Mouse (Mus musculus) kidney, adult 2 months (tissue): Measurements from ENCODE around the gene Wbp2.

Source experiments
- CTCF ChIP-seq: fragments of 200-500 bp; conservative IDR thresholded peaks from 2 replicates; pipeline ENCODE4 v1.5.1; 2011; ENCODE audit warnings: low read depth, mild to moderate bottlenecking, control low read depth, low read length, moderate library complexity, mixed read lengths; ENCODE audit not compliant: insufficient read depth, insufficient read length
- POLR2A ChIP-seq: fragments of 200-500 bp; IDR thresholded peaks from one replicate; pipeline ENCODE4 v1.6.1; 2011; ENCODE audit warnings: low read depth, low read length, control low read depth

DNA sequence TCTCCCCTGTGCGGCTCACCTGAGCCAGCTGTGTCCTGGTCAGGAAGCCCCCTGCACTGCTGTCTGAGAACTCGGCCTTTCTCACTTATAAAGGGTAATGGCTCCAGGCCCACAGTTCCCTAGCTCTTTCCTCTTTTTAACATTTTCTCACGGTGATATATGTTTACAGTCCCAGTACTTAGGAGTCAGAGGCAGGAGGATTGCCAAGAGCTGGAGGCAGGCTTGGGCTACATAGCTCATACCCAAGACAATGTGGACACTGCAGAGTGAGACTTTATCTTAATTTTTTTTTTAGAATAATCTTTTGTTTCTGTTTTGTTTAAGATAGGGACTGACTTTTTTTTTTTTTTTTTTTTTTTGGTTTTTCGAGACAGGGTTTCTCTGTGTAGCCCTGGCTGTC is 15.7 kb upstream of the Wbp2 start:
- TF ChIP-seq CTCF (no peak), POLR2A (no peak)
